Mouse (Mus musculus) embryonic fibroblast, embryonic 13.5 days (primary cell): ENCODE data around the gene Btn2a2.

Experiments
- CTCF ChIP-seq: IDR thresholded peaks from 2 replicates; pipeline ENCODE4 v1.5.1; 2011; ENCODE audit warnings: mild to moderate bottlenecking, control low read depth, low read length, moderate library complexity, borderline replicate concordance; ENCODE audit not compliant: insufficient read depth
- POLR2A ChIP-seq: IDR thresholded peaks from 2 replicates; pipeline ENCODE4 v1.6.1; 2011; ENCODE audit warnings: low read depth, mild to moderate bottlenecking, control low read depth, low read length, moderate library complexity

GRCm38 (mm10) chr13:23502031-23502567 is 13.4 kb upstream of the Btn2a2 start:
- TF ChIP-seq CTCF, result no peak
- TF ChIP-seq POLR2A, result no peak
